Mouse (Mus musculus): Measurements from ENCODE around the gene Ptprd. TPM values are rescaled to one million over a fixed set of nuclear protein-coding genes. Genes with fewer than 3 reads are reported as not detected.

Ptprd gene
- polyA plus RNA-seq, 1 experiment from 2014 or later = 5.6 TPM

GRCm38 (mm10) chr4:76194762-76195161, 2017.0 kb downstream of the Ptprd start:
- TF ChIP-seq EP300 (optimal IDR thresholded peaks at IDR 0.05) (no peak), CTCF (IDR thresholded peaks at IDR 0.05; ENCODE audit: low read depth) (no peak)
- 82% methylated on average over 3 of the region's 3 CpGs for WGBS
- Histone ChIP-seq H3K4me2 (replicated peaks; ENCODE audit: low read depth) (no peak overlapping the region), H3K27me3 (ENCODE audit: control insufficient read depth, insufficient read depth, low read length) (no peaks in the 10 kb centered on the region), H3K9ac (ENCODE audit: low read length) (no peak overlapping the region), H3K4me3 (ENCODE audit: low read depth, low read length) (no peak overlapping the region), H3K9me3 (ENCODE audit: control insufficient read depth, low read length) (no peaks in the 10 kb centered on the region), H3K4me1 (replicated peaks; ENCODE audit: control insufficient read depth, insufficient read depth) (no peaks in the 10 kb centered on the region), H3K27ac (replicated peaks) (no peak overlapping the region), H3K36me3 (ENCODE audit: control insufficient read depth, insufficient read depth, low read length) (no peaks in the 10 kb centered on the region)
- ATAC-seq (ENCODE audit: low FRiP score, low TSS enrichment) = no peak
- no peak for DNase-seq (ENCODE audit: low spot score)

DNA sequence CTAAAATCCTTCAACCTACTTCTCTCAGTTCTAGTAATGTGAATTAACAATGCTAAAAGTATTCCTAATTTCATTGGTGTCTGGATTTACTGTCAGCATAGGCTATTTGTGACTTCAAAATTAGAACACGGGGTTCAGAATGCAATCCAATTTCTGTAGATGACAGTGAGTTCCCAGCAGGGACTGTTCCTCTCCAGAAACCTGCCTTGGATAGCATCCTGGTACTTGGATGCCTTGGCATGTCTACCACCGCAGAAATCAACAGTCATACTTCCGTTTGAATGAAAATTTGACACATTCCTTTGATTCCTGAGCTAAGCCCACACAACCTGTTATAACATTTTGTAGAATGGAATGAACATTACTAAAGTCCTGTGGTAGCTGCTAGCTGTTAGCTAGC, 2018.3 kb downstream of the Ptprd start:
- H3K27me3 ChIP-seq (ENCODE audit: control insufficient read depth, insufficient read depth, low read length) = no peaks in the 10 kb centered on the region
- H3K27ac ChIP-seq (replicated peaks) = no peak overlapping the region
- TF ChIP-seq CTCF (IDR thresholded peaks at IDR 0.05; ENCODE audit: low read depth) = no peak
- no peak for TF ChIP-seq EP300 (optimal IDR thresholded peaks at IDR 0.05)
- ATAC-seq (ENCODE audit: low FRiP score, low TSS enrichment) = no peak
- H3K9ac ChIP-seq (ENCODE audit: low read length) = no peak overlapping the region
- 70% methylated on average over 3 of the region's 3 CpGs for WGBS
- H3K9me3 ChIP-seq (ENCODE audit: control insufficient read depth, low read length) = no peaks in the 10 kb centered on the region
- H3K36me3 ChIP-seq (ENCODE audit: control insufficient read depth, insufficient read depth, low read length) = no peaks in the 10 kb centered on the region
- H3K4me1 ChIP-seq (replicated peaks; ENCODE audit: control insufficient read depth, insufficient read depth) = no peaks in the 10 kb centered on the region
- H3K4me2 ChIP-seq (replicated peaks; ENCODE audit: low read depth) = no peak overlapping the region
- no peak for DNase-seq (ENCODE audit: low spot score)
- H3K4me3 ChIP-seq (ENCODE audit: low read depth, low read length) = no peak overlapping the region

- Histone ChIP-seq H3K27ac (replicated peaks) (no peak overlapping the region), H3K4me3 (ENCODE audit: low read depth, low read length) (no peak overlapping the region), H3K4me1 (replicated peaks; ENCODE audit: control insufficient read depth, insufficient read depth) (no peaks in the 10 kb centered on the region), H3K36me3 (ENCODE audit: control insufficient read depth, insufficient read depth, low read length) (no peaks in the 10 kb centered on the region), H3K9ac (ENCODE audit: low read length) (no peak overlapping the region), H3K27me3 (ENCODE audit: control insufficient read depth, insufficient read depth, low read length) (no peaks in the 10 kb centered on the region), H3K4me2 (replicated peaks; ENCODE audit: low read depth) (no peak overlapping the region), H3K9me3 (ENCODE audit: control insufficient read depth, low read length) (no peaks in the 10 kb centered on the region)
- 97% methylated on average over 1 of the region's 1 CpGs for WGBS
- ATAC-seq (ENCODE audit: low FRiP score, low TSS enrichment) (no peak), DNase-seq (ENCODE audit: low spot score) (no peak)
- TF ChIP-seq CTCF (IDR thresholded peaks at IDR 0.05; ENCODE audit: low read depth) (no peak), EP300 (optimal IDR thresholded peaks at IDR 0.05) (no peak)
Measured at GRCm38 (mm10) chr4:76192031-76192430, 2019.7 kb downstream of the Ptprd start.

DNA sequence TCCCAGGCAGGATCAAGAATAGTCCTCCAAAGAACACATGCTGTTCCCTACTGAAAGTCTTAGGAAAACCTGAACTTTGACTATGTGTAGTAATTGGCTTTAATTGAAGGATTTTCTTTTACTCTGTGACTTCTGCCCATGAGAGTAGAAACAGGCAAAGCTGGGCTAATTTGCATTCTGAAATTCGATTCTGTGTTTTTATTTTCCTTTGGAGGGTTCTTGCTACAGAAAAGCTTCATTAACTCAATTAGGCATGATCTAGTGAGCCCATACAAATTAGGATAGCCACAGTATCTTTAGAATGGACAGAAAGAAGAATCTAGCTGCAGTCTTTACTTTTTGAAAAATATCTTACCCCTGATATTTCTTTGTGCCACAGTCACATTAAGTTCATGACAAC, 2021.0 kb downstream of the Ptprd start:
- Histone ChIP-seq H3K4me3 (ENCODE audit: low read depth, low read length) (no peak overlapping the region), H3K4me2 (replicated peaks; ENCODE audit: low read depth) (no peak overlapping the region), H3K9ac (ENCODE audit: low read length) (no peak overlapping the region), H3K4me1 (replicated peaks; ENCODE audit: control insufficient read depth, insufficient read depth) (no peaks in the 10 kb centered on the region), H3K27me3 (ENCODE audit: control insufficient read depth, insufficient read depth, low read length) (no peaks in the 10 kb centered on the region), H3K36me3 (ENCODE audit: control insufficient read depth, insufficient read depth, low read length) (no peaks in the 10 kb centered on the region), H3K27ac (replicated peaks) (no peak overlapping the region), H3K9me3 (ENCODE audit: control insufficient read depth, low read length) (no peaks in the 10 kb centered on the region)
- no peak for ATAC-seq (ENCODE audit: low FRiP score, low TSS enrichment)
- DNase-seq (ENCODE audit: low spot score) = no peak
- TF ChIP-seq CTCF (IDR thresholded peaks at IDR 0.05; ENCODE audit: low read depth) (no peak), EP300 (optimal IDR thresholded peaks at IDR 0.05) (no peak)
- WGBS = 63% methylated on average over 1 of the region's 1 CpGs

DNA sequence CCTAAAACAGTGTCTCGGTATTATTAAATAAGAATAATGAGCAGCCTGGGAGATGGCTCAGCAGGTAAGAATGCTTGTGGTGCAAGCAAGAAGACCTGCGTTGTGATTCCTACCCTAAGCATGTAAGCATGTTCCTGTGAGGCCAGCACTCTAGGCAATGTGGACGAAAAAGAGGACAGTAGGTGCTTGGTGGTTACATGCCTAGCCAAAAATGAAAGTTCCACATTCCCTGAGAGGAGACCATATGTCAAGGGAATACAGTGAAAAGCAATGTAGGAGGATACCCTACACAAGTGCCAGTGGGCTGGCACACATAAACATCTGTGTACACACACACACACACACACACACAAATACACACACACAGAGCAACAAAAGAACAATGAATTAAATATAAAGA, 2028.7 kb downstream of the Ptprd start:
- Histone ChIP-seq H3K27me3 (ENCODE audit: control insufficient read depth, insufficient read depth, low read length) (no peaks in the 10 kb centered on the region), H3K4me1 (replicated peaks; ENCODE audit: control insufficient read depth, insufficient read depth) (no peaks in the 10 kb centered on the region), H3K9ac (ENCODE audit: low read length) (no peak overlapping the region), H3K36me3 (ENCODE audit: control insufficient read depth, insufficient read depth, low read length) (no peaks in the 10 kb centered on the region), H3K27ac (replicated peaks) (no peak overlapping the region), H3K4me2 (replicated peaks; ENCODE audit: low read depth) (no peak overlapping the region), H3K9me3 (ENCODE audit: control insufficient read depth, low read length) (no peaks in the 10 kb centered on the region), H3K4me3 (ENCODE audit: low read depth, low read length) (no peak overlapping the region)
- DNase-seq (ENCODE audit: low spot score) (no peak), ATAC-seq (ENCODE audit: low FRiP score, low TSS enrichment) (no peak)
- WGBS = 84% methylated on average over 3 of the region's 3 CpGs
- TF ChIP-seq EP300 (optimal IDR thresholded peaks at IDR 0.05) (no peak), CTCF (IDR thresholded peaks at IDR 0.05; ENCODE audit: low read depth) (no peak)

DNA sequence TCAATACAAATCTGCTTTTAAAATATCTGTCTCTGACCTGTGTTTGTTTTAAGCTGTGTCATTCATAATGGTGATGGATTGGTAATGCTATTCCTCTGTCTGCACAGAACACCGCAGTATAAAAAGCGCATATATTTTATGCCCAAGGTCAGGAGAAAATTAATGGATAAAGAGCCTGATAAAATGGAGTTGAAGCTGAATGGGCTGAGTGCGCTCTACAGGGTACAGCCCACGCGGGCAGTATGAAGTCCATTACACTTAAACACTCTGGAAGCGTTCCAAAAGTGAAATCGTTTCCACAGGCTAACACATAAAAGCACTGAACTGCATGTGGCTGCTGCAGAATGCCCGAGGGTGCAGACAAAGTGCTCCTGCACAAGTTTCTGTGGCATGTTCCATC, 2032.3 kb downstream of the Ptprd start:
- no peak overlapping the region for H3K27ac ChIP-seq (replicated peaks)
- no peak for ATAC-seq (ENCODE audit: low FRiP score, low TSS enrichment)
- H3K27me3 ChIP-seq (ENCODE audit: control insufficient read depth, insufficient read depth, low read length) = no peaks in the 10 kb centered on the region
- no peaks in the 10 kb centered on the region for H3K36me3 ChIP-seq (ENCODE audit: control insufficient read depth, insufficient read depth, low read length)
- H3K4me1 ChIP-seq (replicated peaks; ENCODE audit: control insufficient read depth, insufficient read depth) = no peaks in the 10 kb centered on the region
- no peak overlapping the region for H3K4me3 ChIP-seq (ENCODE audit: low read depth, low read length)
- H3K4me2 ChIP-seq (replicated peaks; ENCODE audit: low read depth) = no peak overlapping the region
- WGBS = 32% methylated on average over 8 of the region's 8 CpGs
- no peaks in the 10 kb centered on the region for H3K9me3 ChIP-seq (ENCODE audit: control insufficient read depth, low read length)
- TF ChIP-seq CTCF (IDR thresholded peaks at IDR 0.05; ENCODE audit: low read depth) = no peak
- TF ChIP-seq EP300 (optimal IDR thresholded peaks at IDR 0.05) = no peak
- DNase-seq (ENCODE audit: low spot score) = no peak
- H3K9ac ChIP-seq (ENCODE audit: low read length) = no peak overlapping the region

Measured in stomach, postnatal 0 days (tissue).